Mouse (Mus musculus) brain, embryonic 14.5 days (tissue): ENCODE measurements at regions not wholly inside any gene's neighbourhood (a gene's known extent, or its start where the extent isn't known, plus 50 kb on each side); places are given as distances from the start of the nearest gene placed in this dataset.

Experiments used
- CTCF ChIP-seq: fragments of 200-500 bp; IDR thresholded peaks from 2 replicates; pipeline ENCODE4 v1.5.1; 2012; ENCODE audit warnings: inconsistent platforms, mild to moderate bottlenecking, moderate library complexity, borderline replicate concordance; ENCODE audit not compliant: insufficient read depth, insufficient read length; ENCODE audit errors: extremely low read depth
- POLR2A ChIP-seq: fragments of 200-500 bp; IDR thresholded peaks from 2 replicates; pipeline ENCODE4 v1.6.1; 2012; ENCODE audit warnings: mild to moderate bottlenecking, inconsistent platforms, borderline replicate concordance; ENCODE audit not compliant: poor library complexity, insufficient read depth, insufficient read length, severe bottlenecking; ENCODE audit errors: extremely low read depth

DNA sequence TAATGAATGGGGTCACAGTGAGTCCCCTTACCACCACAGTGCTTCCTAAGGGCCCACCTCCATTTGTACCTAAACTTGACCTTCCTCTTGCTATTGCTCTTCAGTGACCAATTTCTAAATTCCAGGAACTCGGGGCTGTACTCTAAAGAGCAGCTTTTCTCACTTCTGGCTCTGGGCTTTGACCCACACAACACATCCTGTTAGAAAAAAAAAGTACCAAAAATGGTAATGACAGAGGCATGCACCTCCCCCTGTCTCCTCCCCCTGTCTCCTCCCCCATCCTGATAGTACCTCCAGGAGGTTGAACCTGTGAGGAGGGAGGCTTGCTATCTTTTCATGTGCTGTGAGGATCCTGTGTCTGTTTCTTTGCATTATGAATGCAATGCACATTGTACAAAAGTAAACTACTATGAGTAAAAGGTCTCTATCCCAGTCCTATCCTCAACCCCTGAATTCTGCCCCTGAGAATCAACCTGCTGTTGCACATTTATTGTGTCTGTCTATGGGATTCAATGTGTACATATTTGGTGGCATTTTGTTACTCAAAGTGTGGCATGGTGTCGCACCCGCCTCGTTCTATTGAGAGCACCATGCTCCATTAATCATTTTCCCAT is 1387.8 kb downstream of the Gsdmc2 start:
- TF ChIP-seq POLR2A (no peak), CTCF (no peak)
